Mouse (Mus musculus): Measurements from ENCODE around the gene Eno4.

The Eno4 gene

GRCm38 (mm10) chr19:58942841-58943828 lies at the start of gene Eno4, which contains the start of gene Hspa12a:
Gene Eno4 (plus strand): TSS chr19:58943425.
Gene Hspa12a (minus strand): TSS chr19:58943654.
- DNase-seq (ENCODE audit: low read depth, low spot score) = peak; percentile 97

DNA sequence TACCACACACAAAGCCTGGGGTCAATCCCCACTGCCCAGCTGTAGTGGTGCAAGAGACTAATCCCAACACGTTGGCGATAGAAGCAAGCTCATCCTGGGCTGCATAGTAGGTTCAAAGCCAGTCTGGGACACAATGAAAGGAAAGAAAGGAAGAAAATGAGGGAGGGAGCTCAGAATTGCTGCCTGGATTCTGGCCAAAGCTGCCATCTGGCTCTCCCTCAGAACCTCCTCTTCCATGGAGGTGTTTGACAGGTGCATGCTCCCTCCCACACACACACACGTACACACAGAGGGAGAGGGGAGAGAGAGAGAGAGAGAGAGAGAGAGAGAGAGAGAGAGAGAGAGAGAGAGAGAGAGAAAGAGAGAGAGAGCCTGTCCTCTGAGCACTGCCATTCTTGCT lies 47.0 kb upstream of the Eno4 start:
- DNase-seq (ENCODE audit: low read depth, low spot score) = no peak

DNA sequence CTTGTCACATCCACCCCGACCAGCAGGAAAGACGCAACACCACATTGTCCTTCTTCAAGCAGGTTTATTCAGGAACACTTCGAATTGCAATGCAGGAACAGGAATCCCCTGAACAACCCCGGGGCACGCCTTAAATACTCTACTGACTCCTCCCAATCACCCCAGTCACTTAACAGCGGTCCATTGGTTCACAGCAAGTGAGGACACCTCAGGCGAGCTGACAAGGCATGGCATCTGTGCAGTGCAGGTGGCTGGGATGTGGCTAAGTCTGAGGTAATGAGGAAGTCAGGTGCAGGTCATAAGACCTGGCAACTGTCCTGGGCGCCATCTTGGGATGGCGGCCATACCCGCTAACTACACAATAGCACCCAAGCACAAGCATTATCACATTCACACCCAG lies 42.8 kb upstream of the Eno4 start:
- peak; percentile 65 for DNase-seq (ENCODE audit: low read depth, low spot score)

DNA sequence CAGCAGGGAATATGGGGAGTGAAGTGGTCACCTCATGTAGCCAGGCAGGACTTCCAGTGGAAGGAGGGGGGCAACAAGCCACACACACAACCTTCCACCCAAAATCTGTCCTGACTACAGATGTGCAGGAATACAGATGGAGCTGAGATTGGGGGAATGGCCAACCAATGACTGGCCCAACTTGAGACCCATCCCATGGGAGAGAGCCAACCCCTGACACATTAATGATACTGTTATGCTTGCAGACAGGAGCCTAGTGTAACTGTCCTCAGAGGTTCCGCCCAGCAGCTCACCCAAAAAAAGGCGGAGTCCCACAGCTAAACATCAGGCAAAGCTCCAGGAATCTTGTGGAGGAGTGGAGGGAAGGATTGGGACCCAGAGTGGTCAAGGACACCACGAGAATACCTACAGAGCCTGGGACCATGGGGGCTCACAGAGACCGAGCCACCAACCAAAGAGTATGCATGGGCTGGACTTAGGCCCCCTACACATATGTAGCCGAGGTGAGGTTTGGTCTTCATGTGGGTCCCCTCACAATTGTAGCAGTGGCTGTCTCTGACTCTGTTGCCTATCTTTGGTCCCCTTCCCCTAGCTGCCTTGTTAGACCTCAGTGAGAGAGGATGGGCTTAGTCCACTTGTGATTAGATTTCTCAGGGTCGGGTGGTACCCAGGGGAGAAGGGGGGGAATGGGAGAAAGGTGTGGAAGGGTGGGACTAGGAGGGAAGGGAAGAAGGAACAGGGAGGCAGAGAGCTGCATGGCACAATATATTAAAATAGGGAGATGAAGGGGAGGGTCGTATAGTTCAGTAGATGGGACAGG lies 39.9 kb upstream of the Eno4 start:
- no peak for DNase-seq (ENCODE audit: low read depth, low spot score)

GRCm38 (mm10) chr19:58903899-58904327 lies 39.3 kb upstream of the Eno4 start:
- peak; percentile 75 for DNase-seq (ENCODE audit: low read depth, low spot score)

- peak; percentile 26 for DNase-seq (ENCODE audit: low read depth, low spot score)
These were observed 36.5 kb upstream of the Eno4 start for GRCm38 (mm10) chr19:58906685-58907084.

- no peak for DNase-seq (ENCODE audit: low read depth, low spot score)
These were observed 35.2 kb upstream of the Eno4 start for GRCm38 (mm10) chr19:58908018-58908417.

DNA sequence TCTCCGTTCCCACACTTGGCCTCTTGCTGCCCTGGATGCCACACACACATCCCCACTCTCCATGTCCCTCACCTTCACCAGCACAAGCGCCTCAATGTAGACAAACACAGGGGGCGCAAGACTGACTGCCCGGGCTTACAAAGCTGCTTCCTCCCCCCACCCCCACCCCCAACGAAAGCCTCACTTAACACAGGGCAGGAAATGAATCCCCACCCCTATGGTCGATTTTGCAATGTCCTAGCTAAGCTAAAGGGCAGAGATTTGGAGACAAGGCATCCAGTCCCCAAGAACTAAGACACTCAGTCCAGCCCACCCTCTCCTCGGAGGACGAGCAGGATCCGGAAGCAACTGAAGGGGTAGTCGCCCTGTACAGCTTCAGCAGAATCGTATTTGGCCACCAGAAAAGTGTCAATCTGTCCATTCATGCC lies 32.3 kb upstream of the Eno4 start:
- DNase-seq (ENCODE audit: low read depth, low spot score) = peak; percentile 49

DNA sequence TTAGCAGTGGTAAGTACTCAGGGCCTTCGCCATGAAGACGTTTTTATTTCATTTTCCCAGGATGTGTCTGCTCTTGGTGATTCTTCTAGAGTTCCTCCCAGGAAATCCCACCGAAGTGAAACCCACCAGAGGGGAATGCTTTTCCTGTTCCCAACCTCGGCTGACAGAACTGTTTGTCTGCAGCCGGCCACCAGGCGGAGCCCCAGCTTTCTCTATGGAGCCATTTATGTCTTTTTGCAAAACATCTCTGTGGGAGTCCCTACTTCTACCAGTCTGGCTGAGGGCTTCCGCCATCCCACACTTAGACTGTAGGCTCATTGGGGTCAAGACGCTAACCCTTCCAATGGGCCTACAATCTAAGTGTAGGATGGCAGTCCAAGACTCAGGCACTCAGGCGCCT lies 31.8 kb upstream of the Eno4 start:
- peak; percentile 71 for DNase-seq (ENCODE audit: low read depth, low spot score)

DNA sequence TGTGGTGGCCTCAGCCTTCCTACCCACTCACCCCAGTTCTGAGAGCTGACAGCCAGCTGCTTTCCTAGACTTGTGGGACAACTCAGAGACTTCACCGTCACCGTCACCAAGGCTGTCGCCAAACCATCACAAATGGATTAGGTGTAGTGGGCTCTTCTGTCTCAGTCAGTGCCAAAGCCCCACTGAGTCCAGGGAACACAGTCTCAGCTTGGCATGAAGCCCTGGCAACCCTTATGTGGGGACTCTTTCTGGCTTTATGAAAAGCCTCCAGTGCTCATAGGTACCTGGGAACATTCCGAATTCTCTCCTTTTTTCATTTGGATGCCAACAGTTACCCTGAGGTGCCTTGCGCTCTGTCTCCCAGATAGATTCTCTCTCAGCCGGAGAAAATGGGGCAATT lies 29.9 kb upstream of the Eno4 start:
- DNase-seq (ENCODE audit: low read depth, low spot score) = no peak

DNA sequence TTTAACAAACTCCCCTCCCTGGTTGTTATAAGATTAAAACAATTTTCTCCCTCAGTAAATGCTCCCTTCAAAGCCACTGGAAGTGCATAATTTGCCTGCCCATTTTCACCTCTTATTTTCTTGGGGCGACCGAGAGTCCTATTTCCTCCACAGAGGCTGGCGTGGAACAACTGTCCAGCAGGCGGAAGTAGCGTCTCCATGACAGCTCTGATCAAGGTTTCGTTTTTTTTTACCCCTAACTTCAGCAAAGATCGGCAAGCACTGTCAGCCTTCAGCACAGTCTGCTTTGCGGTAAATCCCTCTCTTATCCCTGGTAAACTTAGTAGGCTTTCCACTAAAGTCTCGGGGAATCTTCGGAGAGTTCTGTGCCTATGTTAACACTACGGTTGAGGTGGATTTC lies 24.6 kb upstream of the Eno4 start:
- peak; percentile 20 for DNase-seq (ENCODE audit: low read depth, low spot score)

DNA sequence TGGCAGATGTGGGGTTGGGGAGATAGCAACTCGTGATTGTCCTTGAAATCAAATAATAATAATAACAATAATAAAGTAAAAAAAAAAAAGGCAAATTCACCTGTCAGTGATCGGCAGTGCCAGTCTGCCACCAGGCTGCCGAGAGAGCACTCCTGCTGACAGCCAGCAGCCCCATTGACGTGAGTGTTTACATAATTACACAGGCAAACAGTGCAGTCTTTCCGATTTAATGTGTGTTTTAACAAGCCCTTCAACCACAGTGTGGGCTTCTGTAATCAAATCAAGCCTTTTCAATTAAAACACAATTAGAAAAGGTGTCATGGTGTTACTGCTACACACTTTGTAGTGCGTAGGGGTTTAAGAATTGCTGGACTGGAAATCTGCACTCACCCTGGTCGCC lies 24.1 kb upstream of the Eno4 start:
- no peak for DNase-seq (ENCODE audit: low read depth, low spot score)

GRCm38 (mm10) chr19:58931081-58931800 lies 12.0 kb upstream of the Eno4 start:
- peak; percentile 51 for DNase-seq (ENCODE audit: low read depth, low spot score)

DNA sequence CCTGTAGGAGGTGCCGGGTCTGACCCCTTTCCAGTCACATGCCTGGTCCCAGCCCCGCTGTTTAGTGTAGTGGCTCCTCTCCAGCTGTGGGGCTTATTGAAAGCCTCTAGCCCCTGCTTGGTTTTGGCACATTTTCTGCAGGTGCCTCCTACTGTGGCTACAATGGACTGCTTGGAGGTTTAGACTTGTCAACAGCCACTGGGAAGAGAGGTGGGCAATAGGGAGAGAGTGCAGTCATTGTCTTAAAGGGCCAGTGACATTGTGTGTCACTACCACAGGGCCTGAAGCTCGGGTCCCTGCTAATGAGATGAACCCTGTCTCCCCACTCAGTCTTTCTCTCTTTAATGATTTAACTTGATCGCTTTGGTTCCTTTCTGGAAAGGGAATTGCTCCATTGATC lies 10.2 kb upstream of the Eno4 start:
- DNase-seq (ENCODE audit: low read depth, low spot score) = no peak

- no peak for DNase-seq (ENCODE audit: low read depth, low spot score)
These were observed 2.7 kb downstream of the Eno4 start for GRCm38 (mm10) chr19:58945959-58946358.

DNA sequence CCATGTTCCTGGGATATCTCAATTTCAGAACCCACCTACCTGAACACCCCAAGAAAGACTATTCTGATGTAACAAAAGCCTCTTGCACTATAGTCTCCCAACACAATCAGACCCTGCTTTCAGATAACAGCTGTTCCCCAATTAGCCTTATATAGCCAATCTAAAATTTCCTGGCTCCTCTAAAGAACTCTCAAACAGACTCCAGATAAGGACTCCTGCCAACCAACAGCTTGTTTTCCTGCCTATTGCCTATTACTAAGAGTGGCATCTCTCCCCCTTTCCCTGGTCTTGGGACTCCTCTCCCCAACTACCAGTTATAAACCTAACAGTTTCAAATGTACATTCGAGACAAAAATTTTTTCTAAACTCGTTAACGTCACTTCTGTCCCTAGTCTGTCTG lies 8.3 kb downstream of the Eno4 start:
- no peak for DNase-seq (ENCODE audit: low read depth, low spot score)

DNA sequence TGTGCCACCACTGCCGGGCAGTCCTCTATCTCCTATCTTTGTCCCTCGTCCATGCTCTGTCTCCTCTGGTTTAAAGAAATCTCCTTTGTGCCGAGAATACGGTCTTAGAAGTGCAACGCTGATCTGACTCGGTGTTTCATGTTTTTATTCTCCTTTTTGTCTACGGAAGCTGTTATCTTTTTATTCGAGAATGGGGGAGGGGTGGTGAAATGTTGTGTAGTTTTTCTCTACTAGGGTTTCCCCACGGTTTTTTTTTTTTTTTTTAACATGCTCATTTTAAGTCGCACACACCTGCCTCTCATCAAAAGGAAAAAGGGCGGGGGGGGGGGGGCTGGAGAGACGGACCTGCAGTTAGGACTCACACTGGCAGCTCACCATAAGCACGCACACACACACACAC lies 9.0 kb downstream of the Eno4 start:
- DNase-seq (ENCODE audit: low read depth, low spot score) = no peak

DNA sequence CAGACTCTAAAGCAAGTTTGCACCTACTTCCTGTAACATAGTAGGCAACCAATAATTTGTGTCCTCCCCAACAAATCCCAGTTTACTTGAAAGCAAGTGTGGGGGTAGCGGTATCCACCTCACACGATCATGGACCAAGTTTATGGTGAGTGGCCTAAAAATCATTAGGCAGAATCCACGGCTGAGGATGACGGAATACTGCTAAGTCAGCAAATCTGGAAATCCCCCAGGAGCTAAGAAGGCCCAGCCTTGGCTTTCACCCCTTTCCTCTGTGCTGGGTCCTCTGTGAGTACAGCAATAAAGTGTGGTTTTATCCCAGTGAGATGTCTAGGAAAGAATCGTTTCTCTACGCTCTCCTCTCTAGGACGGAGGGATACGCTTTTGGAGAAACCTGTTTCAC lies 11.6 kb downstream of the Eno4 start:
- DNase-seq (ENCODE audit: low read depth, low spot score) = no peak

DNA sequence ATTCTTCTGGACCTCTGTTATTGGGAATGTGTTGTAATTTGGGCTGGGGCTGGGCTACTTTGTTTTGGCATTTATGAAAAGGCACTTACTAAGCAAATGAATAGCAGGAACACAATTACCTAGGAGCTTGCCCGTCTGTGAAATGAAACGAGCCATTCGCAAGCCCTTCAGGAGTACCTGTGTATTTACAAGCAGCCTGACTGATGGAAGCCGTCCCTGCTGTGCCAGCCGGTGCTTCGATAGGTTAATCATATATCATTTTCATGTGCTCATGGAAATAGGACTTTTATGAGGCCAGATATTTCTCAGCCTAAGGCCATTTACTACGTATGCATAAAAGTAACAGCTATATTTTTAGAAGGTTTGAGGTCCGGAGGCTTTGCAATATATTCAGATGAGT lies 19.8 kb downstream of the Eno4 start:
- DNase-seq (ENCODE audit: low read depth, low spot score) = no peak

DNA sequence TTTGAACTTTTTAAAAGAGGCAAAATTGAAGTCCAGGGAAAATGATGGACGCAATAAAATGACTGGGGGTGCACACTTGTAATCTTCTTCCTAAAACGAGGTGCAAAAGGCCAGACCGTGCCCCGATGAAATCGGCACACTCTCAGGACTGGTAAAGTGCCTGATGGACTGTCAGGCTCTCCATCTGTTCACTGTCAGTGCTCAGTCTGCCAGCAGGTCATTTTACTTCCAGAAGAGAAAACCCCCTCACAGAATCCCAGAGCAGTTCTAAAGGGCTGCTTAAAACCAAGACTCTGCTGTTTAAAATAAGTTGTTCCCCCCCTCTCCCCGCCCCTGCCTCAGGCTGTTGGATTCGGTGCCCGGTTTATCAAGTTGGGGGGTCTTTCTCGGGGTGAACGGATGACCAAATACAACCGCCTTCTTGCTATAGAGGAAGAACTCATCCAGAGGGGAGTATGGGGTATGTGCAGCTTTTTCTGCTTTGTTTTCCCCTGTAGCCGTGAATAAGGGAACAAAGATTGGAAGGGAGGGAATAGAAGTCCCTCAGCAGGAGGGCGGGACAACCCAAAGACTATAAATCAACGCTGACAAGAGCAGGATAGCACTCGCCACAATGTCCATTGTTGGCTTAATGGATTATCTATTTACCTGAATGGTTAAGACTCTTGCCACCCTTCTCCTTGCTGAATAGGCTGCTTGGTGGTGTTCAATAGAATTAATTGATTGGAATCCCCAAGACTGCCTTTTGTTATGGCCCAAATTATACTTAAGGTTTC lies 25.7 kb downstream of the Eno4 start:
- DNase-seq (ENCODE audit: low read depth, low spot score) = peak; percentile 89

- DNase-seq (ENCODE audit: low read depth, low spot score) = no peak
These were observed 27.6 kb downstream of the Eno4 start for GRCm38 (mm10) chr19:58970826-58971225.
